Mouse (Mus musculus) ES-Bruce4 (cell line): ENCODE results near the gene Fhl2.
A peak's percentile ranks its signal among the peaks of the same experiment; 100 is the strongest.

ENCODE experiments used
- CTCF ChIP-seq: IDR thresholded peaks from one replicate; pipeline ENCODE4 v1.8.1; 2011; ENCODE audit warnings: low read depth, low read length
- POLR2A ChIP-seq: IDR thresholded peaks from one replicate; pipeline ENCODE4 v1.8.1; 2011; ENCODE audit warnings: low read length; ENCODE audit not compliant: insufficient read depth

DNA sequence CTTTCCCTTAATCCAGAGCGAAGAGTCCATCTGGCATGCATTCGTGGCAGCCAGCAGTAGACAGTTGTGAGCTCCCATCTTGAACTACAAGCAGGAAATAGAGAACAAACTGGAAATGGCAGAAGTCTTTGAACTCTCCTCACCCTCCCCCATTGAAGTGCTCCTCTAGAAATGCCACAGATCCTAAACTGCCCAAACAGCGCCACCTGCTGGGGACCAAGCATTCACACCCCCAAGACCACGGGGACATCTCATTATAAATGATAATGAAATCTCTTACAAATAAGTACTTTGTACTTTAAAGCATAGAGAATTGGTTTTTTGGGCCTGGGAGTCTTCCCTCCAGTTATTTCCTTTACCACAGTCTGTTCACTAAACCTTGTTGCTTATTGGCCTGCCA, 86.2 kb downstream of the Fhl2 start:
- TF ChIP-seq CTCF (peak; percentile 70), POLR2A (no peak)
